Mouse (Mus musculus) gastrocnemius, adult 2 months (tissue): ENCODE data around the gene Dvl1. TPM values are rescaled to one million over a fixed set of nuclear protein-coding genes. Genes with fewer than 3 reads are reported as not detected.

Source experiments
- DNase-seq: peaks from one replicate; pipeline ENCODE4 v3.0.0; 2022
- H3K27ac ChIP-seq: fragments of 200-600 bp; 2 replicates; pipeline ENCODE4 v1.8.1; 2022; ENCODE audit warnings: mild to moderate bottlenecking
- H3K4me3 ChIP-seq: fragments of 200-600 bp; 2 replicates; pipeline ENCODE4 v1.8.1; 2022; ENCODE audit warnings: mild to moderate bottlenecking, moderate library complexity
- CTCF ChIP-seq: fragments of 200-600 bp; IDR thresholded peaks from 2 replicates; pipeline ENCODE4 v1.8.1; 2022; ENCODE audit warnings: antibody characterized with exemption, mild to moderate bottlenecking, moderate library complexity
- intact Hi-C: fragments of 180-260 bp; cut with DNase I; formaldehyde crosslinking; loops from one replicate; pipeline ENCODE4 v1.15.1; 2025
- total RNA-seq, 2 experiments: library from RNA; stranded (reverse); gene quantifications; 2 replicates each; pipeline ENCODE4 v1.2.3; 2021

Gene Dvl1
- total RNA-seq, 2 experiments from 2014 or later, result 116 to 122 TPM

DNA sequence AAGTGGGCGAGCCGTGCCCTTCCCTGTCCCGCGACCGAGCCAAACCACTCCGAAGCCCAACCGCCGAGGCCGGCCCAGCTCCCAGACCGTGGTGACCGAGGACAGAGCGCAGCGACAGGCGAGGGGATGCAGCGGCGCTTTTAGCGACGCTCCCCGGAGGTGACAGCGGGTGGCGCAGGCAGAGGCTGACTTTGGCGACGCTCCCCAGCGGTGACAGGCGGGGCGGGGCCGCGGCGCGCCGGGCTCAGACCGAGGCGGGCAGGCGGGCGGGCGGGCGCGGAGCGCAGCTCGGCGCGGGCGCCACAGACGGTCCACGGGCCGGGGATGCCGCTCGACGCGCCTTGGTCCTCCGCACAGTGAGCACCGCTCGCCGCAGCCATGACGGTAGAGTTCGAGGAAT is 44.8 kb downstream of the Dvl1 start:
- peak; percentile 41 for TF ChIP-seq CTCF
- peak overlapping the region; percentile 81 for H3K4me3 ChIP-seq
- peak; percentile 94 for DNase-seq
- peak overlapping the region; percentile 96 for H3K27ac ChIP-seq
- intact Hi-C loops, result loop anchor here (2.0 to 5.0 kb wide), 3 partner anchors 21 to 50 kb away; partner anchors contain the start of genes Dvl1 and Ube2j2

DNA sequence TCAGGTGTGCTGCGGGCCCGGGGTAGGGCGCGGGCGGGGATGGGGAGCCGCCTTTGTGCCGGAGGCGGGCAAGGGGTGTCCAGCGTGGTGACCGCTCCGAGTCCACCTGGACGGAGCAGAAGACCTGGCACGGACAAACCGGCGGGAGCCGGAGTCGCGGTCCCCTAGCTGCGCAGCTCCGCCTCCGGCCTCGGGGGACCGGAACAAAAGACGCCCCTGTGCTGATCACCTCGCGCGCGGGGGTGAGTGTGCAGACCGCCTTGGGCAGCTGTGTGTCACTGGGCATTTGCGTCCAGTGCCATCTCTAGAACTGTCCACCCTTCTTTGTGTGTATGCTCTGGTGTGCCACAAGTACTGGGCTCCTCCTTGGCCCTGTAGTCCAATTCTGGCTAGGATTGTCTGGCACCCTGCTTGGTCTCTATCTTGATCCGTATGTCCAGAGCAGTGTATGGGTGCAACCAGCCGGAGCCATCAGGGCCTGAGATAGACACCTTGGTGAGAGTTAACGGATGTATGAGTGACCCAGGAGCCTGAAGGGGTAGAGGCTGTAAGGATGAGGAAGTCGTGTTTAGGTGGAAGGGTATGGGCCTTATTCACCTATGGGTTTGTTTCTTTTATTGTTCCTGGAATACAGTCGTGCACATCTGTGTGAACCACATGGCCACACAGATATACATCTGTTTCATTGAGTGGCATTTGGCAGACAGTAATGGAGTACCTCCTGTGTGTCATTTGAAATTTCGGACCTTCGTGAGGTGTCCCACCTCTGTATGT is 45.4 kb downstream of the Dvl1 start:
- no peak for DNase-seq
- Histone ChIP-seq H3K4me3 (peak overlapping the region; percentile 81), H3K27ac (peak overlapping the region; percentile 96)
- no peak for TF ChIP-seq CTCF
- intact Hi-C loops, result loop anchor here (2.0 to 5.0 kb wide), 3 partner anchors 22 to 50 kb away; partner anchors contain the start of genes Dvl1 and Ube2j2

DNA sequence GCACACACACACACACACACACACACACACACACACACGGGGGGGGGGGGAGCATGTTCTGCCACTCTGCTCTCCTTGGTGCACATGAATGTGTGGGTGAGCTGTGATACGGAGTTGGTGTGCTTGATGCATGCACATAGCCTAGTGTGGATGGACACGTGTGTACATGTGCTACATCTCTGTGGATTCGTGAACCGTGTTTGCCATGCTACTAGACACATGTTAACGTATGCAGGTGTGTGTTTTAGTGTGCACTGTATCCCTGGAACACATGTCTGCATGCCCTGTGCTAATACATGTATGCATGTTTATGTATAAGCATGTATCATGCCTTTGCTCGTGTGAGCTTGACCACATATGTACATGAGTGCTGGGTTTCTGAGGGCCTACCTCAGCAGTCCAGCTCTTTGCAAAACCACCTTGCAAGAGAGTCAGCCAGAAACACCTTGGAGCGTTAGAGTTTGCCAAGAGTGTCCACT is 46.0 kb downstream of the Dvl1 start:
- peak overlapping the region; percentile 81 for H3K4me3 ChIP-seq
- H3K27ac ChIP-seq, result peak overlapping the region; percentile 87
- DNase-seq, result no peak
- intact Hi-C loops, result loop anchor here (2.0 to 5.0 kb wide), 3 partner anchors 22 to 49 kb away; partner anchors contain the start of genes Dvl1 and Ube2j2
- no peak for TF ChIP-seq CTCF

DNA sequence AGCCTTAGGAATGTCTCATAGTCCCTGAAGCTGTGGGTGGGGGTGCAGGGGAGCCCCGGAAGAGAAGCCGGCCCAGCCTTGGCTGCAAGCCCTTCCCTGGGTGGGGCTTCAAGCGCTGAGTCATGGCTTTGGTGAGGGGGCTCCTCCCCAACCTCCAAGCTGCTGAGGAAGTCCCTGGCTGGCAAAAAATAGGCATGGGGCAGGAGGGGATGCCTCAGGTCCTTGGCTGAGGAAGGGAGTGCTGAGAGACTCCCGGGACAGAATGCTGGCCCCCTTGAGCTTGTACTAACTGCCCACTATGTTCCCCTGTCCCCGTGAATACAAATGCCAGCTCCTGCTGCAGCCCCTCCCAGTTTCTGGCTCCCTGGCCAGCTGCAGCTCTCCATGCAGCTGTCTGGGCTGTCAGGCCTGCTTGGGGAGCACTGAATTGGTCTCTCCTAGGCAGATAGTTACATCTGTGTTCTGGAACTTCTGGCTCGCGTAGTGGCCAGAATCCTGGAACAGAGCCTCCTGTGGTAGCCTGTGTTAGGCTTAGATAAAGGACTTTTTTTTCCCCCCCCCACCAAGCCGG is 47.2 kb downstream of the Dvl1 start:
- no peak for TF ChIP-seq CTCF
- intact Hi-C loops, result loop anchor here (5.0 kb wide), 1 partner anchor 48 kb away; the partner anchor contains the start of gene Ube2j2
- Histone ChIP-seq H3K27ac (peak overlapping the region; percentile 87), H3K4me3 (peak overlapping the region; percentile 81)
- peak; percentile 87 for DNase-seq

GRCm38 (mm10) chr4:155895216-155895615 is 48.0 kb downstream of the Dvl1 start:
- no peak for TF ChIP-seq CTCF

DNA sequence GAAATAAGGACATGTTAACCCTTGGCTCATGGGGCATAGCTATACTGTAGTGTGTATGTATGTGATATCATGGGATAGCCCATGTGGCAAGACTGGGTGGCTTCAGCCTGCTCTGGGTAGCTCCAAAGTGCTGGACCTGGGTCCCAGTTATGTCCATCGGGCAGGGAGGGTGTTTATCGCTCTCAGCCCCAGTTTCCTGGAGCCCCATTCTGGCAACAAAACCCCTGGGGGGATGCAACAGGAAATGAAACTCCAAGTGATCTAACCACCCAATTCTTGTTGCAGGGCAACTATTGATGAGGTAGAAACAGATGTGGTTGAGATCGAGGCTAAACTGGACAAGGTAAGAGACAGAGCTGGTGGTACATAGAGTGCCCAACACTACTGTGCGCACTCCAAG is 48.6 kb downstream of the Dvl1 start:
- Histone ChIP-seq H3K27ac (peak overlapping the region; percentile 87), H3K4me3 (peak overlapping the region; percentile 81)
- DNase-seq, result no peak
- intact Hi-C loops, result no loop called here
- no peak for TF ChIP-seq CTCF

More at GRCm38 (mm10) chr4:155895216-155895615, 48.0 kb downstream of the Dvl1 start:
- DNase-seq, result peak; percentile 70
- peak overlapping the region; percentile 81 for H3K4me3 ChIP-seq
- intact Hi-C loops, result no loop called here
- peak overlapping the region; percentile 87 for H3K27ac ChIP-seq

GRCm38 (mm10) chr4:155896461-155896860 is 49.3 kb downstream of the Dvl1 start:
- no peak overlapping the region for H3K4me3 ChIP-seq
- intact Hi-C loops, result no loop called here
- H3K27ac ChIP-seq, result no peak overlapping the region
- DNase-seq, result peak; percentile 23
- no peak for TF ChIP-seq CTCF

DNA sequence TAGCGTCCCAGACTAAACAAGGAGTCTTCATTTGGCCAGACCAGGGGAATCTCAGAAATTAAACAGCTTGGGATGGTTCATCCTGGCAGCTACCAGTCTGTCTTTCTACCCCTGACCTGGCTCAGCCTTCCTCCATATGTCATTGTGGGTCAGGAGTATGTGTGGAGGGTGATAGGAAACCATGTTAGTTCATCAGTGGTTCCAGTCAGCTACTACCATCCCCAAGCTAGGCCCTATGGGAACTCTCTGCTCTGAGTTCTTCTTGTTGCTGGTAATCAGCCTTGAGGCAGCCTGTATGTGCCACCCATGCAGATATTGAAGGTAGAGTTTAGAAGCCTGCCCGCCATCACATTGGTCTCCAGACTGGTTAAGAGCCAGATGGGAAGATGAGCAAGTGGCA is 51.1 kb downstream of the Dvl1 start:
- no peak for DNase-seq
- no peak overlapping the region for H3K4me3 ChIP-seq
- TF ChIP-seq CTCF, result no peak
- intact Hi-C loops, result no loop called here
- no peak overlapping the region for H3K27ac ChIP-seq

DNA sequence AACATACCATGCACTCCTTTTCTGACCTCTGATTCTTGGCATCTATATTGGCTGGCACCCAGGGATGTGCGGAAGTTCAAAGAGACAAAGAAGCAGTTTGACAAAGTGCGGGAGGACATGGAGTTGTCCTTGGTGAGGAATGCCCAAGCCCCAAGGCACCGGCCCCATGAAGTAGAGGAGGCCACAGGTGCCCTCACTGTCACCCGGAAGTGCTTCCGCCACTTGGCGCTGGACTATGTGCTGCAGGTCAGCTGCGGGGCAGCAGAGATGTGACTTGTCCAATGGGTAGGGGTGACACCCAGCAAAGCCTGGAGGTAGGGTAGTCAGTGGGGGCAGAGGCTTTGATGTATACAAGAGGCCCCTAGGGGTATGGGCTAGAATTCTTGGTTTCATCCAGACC is 52.2 kb downstream of the Dvl1 start:
- Histone ChIP-seq H3K27ac (no peak overlapping the region), H3K4me3 (no peak overlapping the region)
- TF ChIP-seq CTCF, result no peak
- no peak for DNase-seq
- intact Hi-C loops, result no loop called here

DNA sequence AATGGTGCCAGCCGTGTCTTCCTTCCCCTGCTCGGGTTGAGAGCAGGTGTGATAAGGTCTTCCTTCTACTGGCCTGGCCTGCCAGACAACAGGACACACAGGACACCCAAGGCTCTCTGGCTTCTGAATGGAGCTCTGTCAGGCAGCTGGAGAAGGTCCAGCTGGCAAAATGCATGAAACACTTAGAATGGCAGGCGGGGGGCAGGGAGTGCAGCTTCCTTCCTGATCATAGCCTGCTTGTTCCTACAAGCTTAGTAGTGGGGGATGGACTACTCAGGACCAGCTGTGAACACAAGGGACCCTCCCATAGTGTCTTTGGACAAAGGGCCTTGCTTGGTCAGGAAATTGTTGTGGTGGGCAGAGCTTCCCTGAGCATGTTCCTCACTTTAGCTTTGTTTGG is 54.0 kb downstream of the Dvl1 start:
- Histone ChIP-seq H3K27ac (no peak overlapping the region), H3K4me3 (no peak overlapping the region)
- peak; percentile 23 for DNase-seq
- intact Hi-C loops, result no loop called here
- no peak for TF ChIP-seq CTCF

GRCm38 (mm10) chr4:155903246-155903645 is 56.0 kb downstream of the Dvl1 start:
- no peak for TF ChIP-seq CTCF
- intact Hi-C loops, result no loop called here
- H3K4me3 ChIP-seq, result no peak overlapping the region
- DNase-seq, result peak; percentile 23
- H3K27ac ChIP-seq, result no peak overlapping the region

- intact Hi-C loops, result no loop called here
- peak; percentile 35 for DNase-seq
- no peak overlapping the region for H3K27ac ChIP-seq
These were observed 57.3 kb downstream of the Dvl1 start for GRCm38 (mm10) chr4:155904318-155905102.

More at GRCm38 (mm10) chr4:155904318-155905102, 57.3 kb downstream of the Dvl1 start:
- TF ChIP-seq CTCF, result peak; percentile 18; the same call in 1 of the 2 replicates
- no peak overlapping the region for H3K4me3 ChIP-seq
